Mouse (Mus musculus) spleen, adult 2 months (tissue): ENCODE results near the gene Prr19. TPM values are rescaled to one million over a fixed set of nuclear protein-coding genes. Genes with fewer than 3 reads are reported as not detected.

Source experiments
- DNase-seq, 2 experiments: peaks; one replicate each; pipeline versions ENCODE4 v3.0.0 to v3.0.0-alpha.2; 2012 to 2021; ENCODE audit warnings: low spot score in 2 of 2, low read depth in 1 of 2
- H3K27ac ChIP-seq: fragments of 200-500 bp; 2 replicates; pipeline ENCODE4 v1.5.1; 2012; ENCODE audit warnings: low read length, inconsistent platforms; ENCODE audit not compliant: insufficient read depth
- H3K27me3 ChIP-seq: fragments of 200-500 bp; 2 replicates; pipeline ENCODE4 v1.6.1; 2012; ENCODE audit warnings: mild to moderate bottlenecking, moderate library complexity, low read length, inconsistent platforms; ENCODE audit not compliant: control insufficient read depth, insufficient read depth
- H3K36me3 ChIP-seq: fragments of 200-500 bp; 2 replicates; pipeline ENCODE4 v1.6.1; 2012; ENCODE audit warnings: mild to moderate bottlenecking, low read length, inconsistent platforms; ENCODE audit not compliant: control insufficient read depth, insufficient read depth
- H3K4me1 ChIP-seq: fragments of 200-500 bp; 2 replicates; pipeline ENCODE4 v1.6.1; 2011; ENCODE audit warnings: inconsistent platforms; ENCODE audit not compliant: control insufficient read depth, insufficient read depth, insufficient read length
- H3K4me3 ChIP-seq: fragments of 200-500 bp; 2 replicates; pipeline ENCODE4 v1.5.1; 2011; ENCODE audit warnings: mild to moderate bottlenecking, inconsistent platforms; ENCODE audit not compliant: insufficient read depth, insufficient read length; ENCODE audit errors: extremely low read depth
- CTCF ChIP-seq: fragments of 200-500 bp; IDR thresholded peaks from 2 replicates; pipeline ENCODE4 v1.5.1; 2011; ENCODE audit warnings: mild to moderate bottlenecking, inconsistent platforms; ENCODE audit not compliant: insufficient read depth, insufficient read length, insufficient replicate concordance; ENCODE audit errors: extremely low read depth
- POLR2A ChIP-seq: fragments of 200-500 bp; IDR thresholded peaks from 2 replicates; pipeline ENCODE4 v1.6.1; 2011; ENCODE audit warnings: low read depth, low read length, inconsistent platforms
- WGBS: fragments of 180-500 bp; shearing (Covaris S2); methylation state at CpG from one replicate; pipeline ENCODE4 v1.1.7; 2018; 5-methylcytosine and 5-hydroxymethylcytosine counted together
- polyA plus RNA-seq: library from polyadenylated mRNA; depleted of rRNA; stranded (reverse); fragments of >200 nt; gene quantifications from 2 replicates; pipeline ENCODE4 v1.2.3, GENCODE M21; 2012

The Prr19 gene
- polyA plus RNA-seq, 1 experiment = not detected

- no peak for DNase-seq
- H3K27ac ChIP-seq = no peak overlapping the region
- H3K4me1 ChIP-seq = peaks cover 8% of the 10 kb centered on the region; the same call in 1 of the 2 replicates
- TF ChIP-seq POLR2A (no peak), CTCF (no peak)
- H3K4me3 ChIP-seq = no peak overlapping the region
- peaks cover 64% of the 10 kb centered on the region for H3K36me3 ChIP-seq
- H3K27me3 ChIP-seq = no peaks in the 10 kb centered on the region
- WGBS = 92% methylated on average over 8 of the region's 8 CpGs
Measured at GRCm38 (mm10) chr7:25286989-25287388, 14.2 kb upstream of the Prr19 start.

DNA sequence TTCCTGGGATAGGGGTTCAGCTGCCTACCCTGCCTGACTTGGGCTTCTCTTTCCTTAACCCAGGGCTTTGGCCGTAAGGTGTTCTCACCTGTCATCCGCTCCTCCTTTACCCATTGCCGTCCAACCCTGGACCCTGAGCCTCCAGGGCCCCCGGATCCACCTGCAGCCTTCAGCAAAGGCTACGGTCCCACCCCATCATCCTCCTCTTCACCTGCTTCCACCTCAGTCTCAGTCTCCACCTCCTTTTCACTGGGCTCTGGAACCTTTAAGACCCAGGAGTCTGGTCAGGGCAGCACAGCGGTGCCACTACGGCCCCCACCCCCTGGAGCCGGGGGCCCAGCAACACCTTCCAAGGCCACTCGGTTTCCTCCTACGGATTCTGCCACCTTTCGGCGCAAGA, 13.2 kb upstream of the Prr19 start:
- WGBS = 97% methylated on average over 12 of the region's 12 CpGs
- peaks cover 8% of the 10 kb centered on the region; the same call in 1 of the 2 replicates for H3K4me1 ChIP-seq
- no peak overlapping the region for H3K27ac ChIP-seq
- DNase-seq = no peak
- H3K27me3 ChIP-seq = no peaks in the 10 kb centered on the region
- no peak overlapping the region for H3K4me3 ChIP-seq
- peaks cover 73% of the 10 kb centered on the region for H3K36me3 ChIP-seq
- no peak for TF ChIP-seq POLR2A
- no peak for TF ChIP-seq CTCF

DNA sequence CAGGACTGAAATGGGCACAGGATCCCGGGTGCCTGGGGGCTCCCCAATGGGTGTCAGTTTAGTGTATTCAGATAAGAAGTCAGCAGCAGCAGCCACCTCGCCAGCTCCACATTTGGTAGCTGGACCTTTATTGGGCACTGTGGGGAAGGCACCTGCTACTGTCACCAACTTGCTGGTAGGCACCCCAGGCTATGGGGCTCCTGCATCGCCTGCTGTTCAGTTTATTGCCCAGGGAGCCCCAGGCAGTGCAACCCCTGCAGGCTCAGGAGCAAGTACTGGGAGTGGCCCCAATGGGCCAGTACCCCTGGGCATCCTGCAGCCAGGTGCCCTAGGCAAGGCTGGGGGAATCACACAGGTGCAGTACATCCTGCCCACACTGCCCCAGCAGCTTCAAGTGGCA, 12.5 kb upstream of the Prr19 start:
- Histone ChIP-seq H3K4me1 (peaks cover 4% of the 10 kb centered on the region; the same call in 1 of the 2 replicates), H3K27ac (no peak overlapping the region), H3K4me3 (no peak overlapping the region), H3K36me3 (peaks cover 77% of the 10 kb centered on the region), H3K27me3 (no peaks in the 10 kb centered on the region)
- no peak for DNase-seq
- TF ChIP-seq POLR2A (no peak), CTCF (no peak)
- 93% methylated on average over 3 of the region's 3 CpGs for WGBS

DNA sequence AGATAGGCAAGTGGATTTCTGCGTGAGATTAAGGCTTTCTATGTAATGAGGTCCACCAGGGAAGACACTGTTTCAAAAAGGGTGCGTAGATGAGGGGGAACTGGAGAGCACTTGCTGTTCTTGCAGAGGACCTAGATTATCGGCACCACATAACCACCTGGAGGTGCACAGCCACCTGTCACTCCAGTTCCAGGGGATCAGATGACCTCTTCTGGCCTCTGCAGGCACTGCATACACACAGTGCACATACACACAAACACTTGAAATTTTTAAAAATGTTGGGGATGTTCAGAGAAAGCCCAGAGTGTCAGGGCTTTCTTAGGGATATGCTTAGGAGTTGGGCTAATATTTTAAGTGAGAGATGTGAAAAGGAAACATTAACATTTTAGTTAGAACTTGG, 11.3 kb upstream of the Prr19 start:
- peaks cover 76% of the 10 kb centered on the region for H3K36me3 ChIP-seq
- 98% methylated on average over 3 of the region's 3 CpGs for WGBS
- no peak overlapping the region for H3K27ac ChIP-seq
- H3K27me3 ChIP-seq = no peaks in the 10 kb centered on the region
- H3K4me3 ChIP-seq = no peak overlapping the region
- TF ChIP-seq POLR2A = no peak
- TF ChIP-seq CTCF = no peak
- no peak for DNase-seq
- no peaks in the 10 kb centered on the region for H3K4me1 ChIP-seq

- no peaks in the 10 kb centered on the region for H3K4me1 ChIP-seq
- H3K27me3 ChIP-seq = no peaks in the 10 kb centered on the region
- TF ChIP-seq CTCF = no peak
- no peak for TF ChIP-seq POLR2A
- DNase-seq = no peak
- H3K27ac ChIP-seq = no peak overlapping the region
- H3K36me3 ChIP-seq = peaks cover 71% of the 10 kb centered on the region
- H3K4me3 ChIP-seq = no peak overlapping the region
- 96% methylated on average over 1 of the region's 1 CpGs for WGBS
Measured at GRCm38 (mm10) chr7:25290463-25290862, 10.7 kb upstream of the Prr19 start.

- DNase-seq = no peak
- WGBS = 85% methylated on average over 2 of the region's 2 CpGs
Measured at GRCm38 (mm10) chr7:25290911-25291310, 10.3 kb upstream of the Prr19 start.

DNA sequence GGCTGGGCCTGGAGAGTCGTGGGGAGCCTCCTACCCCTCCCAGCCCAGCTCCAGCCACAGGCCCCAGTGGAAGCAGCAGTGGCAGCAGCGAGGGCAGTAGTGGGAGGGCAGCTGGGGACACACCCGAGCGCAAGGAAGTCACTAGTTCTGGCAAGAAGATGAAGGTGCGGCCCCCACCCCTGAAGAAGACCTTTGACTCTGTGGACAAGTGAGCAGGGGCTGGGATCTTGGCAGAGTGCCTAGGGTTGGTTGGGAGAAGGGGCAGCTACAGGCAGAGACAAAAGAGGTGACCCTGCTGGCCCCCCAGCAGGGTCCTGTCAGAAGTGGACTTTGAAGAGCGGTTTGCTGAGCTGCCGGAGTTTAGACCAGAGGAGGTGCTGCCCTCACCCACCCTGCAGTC, 9.1 kb upstream of the Prr19 start:
- peaks cover 57% of the 10 kb centered on the region for H3K36me3 ChIP-seq
- H3K4me3 ChIP-seq = no peak overlapping the region
- no peak for DNase-seq
- 82% methylated on average over 7 of the region's 7 CpGs for WGBS
- peaks cover 7% of the 10 kb centered on the region for H3K4me1 ChIP-seq
- no peak overlapping the region for H3K27ac ChIP-seq
- TF ChIP-seq POLR2A = no peak
- TF ChIP-seq CTCF = no peak
- H3K27me3 ChIP-seq = no peaks in the 10 kb centered on the region

More at GRCm38 (mm10) chr7:25290911-25291310, 10.3 kb upstream of the Prr19 start:
- TF ChIP-seq CTCF = no peak
- TF ChIP-seq POLR2A = no peak
- H3K27me3 ChIP-seq = no peaks in the 10 kb centered on the region
- no peak overlapping the region for H3K4me3 ChIP-seq
- H3K36me3 ChIP-seq = peaks cover 66% of the 10 kb centered on the region
- H3K4me1 ChIP-seq = peaks cover under 1% of the 10 kb centered on the region; the same call in 1 of the 2 replicates
- no peak overlapping the region for H3K27ac ChIP-seq
